Mouse (Mus musculus): Measurements from ENCODE around the gene Hmox2.
A peak's percentile ranks its signal among the peaks of the same experiment; 100 is the strongest.

Gene Hmox2

DNA sequence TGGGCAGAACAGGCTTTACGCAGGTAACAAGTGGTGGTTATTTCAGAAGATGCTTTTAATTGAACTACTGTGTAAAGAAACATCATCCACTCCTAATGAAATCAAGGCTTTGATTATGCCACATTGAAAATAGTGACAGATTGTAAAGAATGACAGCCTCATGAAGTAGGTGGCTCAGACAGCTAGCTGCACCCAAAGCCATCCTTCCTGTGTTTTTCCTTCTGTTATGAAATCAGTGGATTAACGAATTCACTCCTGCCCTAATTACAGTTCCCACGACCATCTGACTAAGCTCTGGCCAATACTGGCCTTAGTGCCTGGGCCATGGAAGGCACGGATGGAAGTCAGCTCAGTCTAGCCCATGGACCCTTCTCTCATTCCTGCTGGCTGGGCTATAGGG, 52.8 kb downstream of the Hmox2 start:
- no peak for DNase-seq (ENCODE audit: low read depth in 2 of 2, low spot score in 2 of 2)

DNA sequence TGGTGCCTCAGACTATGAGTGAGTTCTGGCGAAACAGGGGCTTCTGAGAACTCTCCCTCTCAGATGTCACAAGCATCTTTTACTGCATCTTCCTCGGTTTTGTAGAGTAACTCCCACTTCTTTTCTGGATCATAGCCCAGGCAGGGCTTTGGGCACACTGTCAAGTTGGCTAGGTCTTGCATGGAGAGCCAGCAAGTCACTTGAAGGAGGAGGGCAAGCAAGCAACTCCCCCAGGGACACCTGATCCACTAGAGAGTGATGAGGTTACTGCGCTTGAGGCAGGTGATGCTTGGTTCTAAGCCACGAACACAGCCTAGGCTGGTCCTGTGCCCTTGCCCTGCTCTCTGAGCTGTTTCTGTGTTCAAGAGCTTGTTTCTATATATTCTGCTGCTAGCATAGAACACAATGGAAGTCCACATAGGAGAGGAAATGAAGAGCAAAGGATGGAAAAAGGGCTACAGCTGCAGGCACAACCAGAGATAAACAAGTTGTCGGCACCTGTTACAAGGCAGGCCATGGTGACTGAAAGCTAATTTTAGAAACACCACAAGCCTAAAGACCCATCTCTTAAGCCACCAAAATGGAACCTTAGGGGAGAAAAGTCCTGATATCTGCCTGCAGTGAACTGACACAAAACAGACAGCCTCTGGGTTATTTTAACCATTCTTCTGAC, 55.5 kb downstream of the Hmox2 start:
- DNase-seq (ENCODE audit: low read depth in 2 of 2, low spot score in 2 of 2): no peak

DNA sequence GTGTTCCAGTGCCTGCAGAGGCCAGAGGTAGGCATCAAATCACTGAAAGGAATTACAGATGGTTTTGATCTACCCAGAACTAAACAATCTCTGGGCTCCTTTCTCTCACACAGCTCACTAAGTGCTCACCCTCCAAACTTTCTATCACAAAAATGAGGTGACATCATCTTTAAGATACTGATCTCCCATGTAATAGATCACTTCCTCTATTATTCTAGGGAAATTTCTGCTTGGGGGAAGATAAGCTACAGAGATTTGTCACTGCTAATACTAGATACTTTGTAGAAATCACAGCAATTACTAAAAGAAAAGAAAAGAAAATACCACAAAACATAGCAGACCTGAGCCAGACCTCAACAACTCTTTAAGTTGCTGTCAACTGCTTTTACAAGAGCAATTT, 56.4 kb downstream of the Hmox2 start:
- no peak for DNase-seq (ENCODE audit: low read depth in 2 of 2, low spot score in 2 of 2)

DNA sequence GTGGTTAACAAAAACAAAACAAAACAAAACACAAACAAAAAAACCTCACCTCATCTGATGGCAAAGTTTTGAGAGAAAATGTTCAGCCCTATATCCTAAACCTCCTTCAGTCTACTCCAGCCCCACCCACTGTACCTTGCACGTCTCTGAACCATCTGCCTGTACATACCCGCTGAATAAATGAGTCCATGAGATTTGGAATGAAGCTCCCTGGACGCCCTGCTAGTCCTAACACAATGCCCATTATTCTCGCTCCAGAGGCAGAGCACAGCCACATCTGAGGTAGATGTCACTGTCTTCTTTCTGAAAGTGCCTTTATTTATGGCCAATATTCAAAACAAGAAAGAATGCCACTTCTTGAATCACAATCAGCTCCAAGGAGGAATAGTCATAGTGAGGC, 59.5 kb downstream of the Hmox2 start:
- DNase-seq (ENCODE audit: low read depth in 2 of 2, low spot score in 2 of 2): no peak

DNA sequence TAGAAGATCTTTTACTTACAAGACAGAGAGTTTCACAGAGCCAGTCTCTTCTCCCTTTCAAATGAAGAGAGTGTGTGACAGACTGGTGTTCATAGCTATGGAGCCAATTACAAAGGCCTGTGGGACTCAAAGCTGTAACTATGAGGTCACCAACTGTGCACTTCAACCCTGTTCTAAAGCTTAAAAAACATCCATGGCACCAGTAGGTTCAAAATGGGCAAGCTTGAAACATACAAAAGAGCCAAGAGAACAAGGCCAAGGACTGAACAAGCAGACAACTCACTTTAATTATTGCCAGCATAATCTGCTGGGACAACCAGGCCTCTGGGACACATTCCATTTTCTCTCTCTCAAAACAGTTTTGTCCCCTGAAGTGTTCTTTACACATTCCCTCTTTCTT, 62.0 kb downstream of the Hmox2 start:
- no peak for DNase-seq (ENCODE audit: low read depth in 2 of 2, low spot score in 2 of 2)

DNA sequence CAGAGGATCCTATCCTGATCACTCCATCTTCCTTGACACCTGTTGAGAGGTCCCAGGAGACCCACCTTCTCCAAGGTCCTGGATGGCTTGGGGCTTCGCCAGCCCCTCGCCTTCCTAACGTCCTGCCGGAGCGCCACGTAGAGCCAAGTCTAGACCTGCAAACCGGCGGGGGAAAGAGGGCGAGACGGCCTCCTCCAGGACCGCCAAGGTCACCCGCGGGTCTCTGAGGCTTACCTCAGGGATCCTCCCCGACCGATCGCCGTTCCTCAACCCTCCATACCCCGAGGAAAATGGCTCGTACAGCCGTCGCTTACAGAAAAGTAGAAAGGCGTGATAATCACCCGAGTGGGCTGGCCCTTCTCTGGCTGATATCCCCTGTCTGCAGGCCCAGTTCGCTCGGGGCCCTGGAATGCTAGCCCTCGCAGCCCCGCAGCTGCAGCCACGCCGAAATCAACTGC, 63.2 kb downstream of the Hmox2 start:
- DNase-seq (ENCODE audit: low read depth in 2 of 2, low spot score in 2 of 2): no peak

DNA sequence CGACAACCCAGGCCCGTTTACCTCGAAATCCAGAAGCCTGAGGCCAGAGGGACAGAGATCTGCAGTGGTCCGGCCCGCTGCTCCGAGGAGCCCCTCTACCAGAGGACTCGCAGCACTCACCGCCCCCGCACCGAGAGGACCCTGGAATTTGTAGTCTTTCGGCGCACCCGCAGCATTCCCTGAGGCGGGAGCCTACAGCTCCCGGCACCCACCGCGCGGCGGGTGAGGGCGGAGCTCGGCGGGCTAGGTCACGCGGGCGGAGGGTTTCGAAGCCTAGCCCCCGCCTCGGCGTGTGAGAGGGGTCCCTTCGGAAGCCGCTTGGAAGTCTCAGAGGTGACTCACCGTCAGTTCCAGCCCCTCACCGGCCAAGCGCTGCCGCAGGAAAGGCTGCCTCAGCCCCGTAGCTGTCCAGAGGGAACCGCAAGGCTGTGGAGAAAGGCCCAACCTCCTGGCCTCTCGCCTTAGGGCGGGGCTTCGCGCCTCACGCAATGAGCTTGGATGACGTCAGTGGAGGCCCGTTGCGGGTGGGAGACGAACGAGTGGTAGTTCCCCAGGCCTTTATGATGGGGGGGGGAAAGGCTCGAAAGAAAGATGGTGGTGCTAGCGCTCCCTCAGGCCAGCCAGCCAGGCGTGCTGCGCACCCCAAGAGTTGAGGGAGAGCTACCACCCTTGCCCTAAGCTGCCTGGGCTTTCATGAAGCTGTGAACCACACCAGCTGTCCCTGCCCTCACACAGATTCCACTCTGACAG, 63.8 kb downstream of the Hmox2 start, which contains the start of gene Cdip1:
Gene Cdip1, minus strand, starts transcription at position 483 of the 750 bp plus-strand sequence.
- peak; percentile 93 to 95 for DNase-seq (ENCODE audit: low read depth in 2 of 2, low spot score in 2 of 2)

DNA sequence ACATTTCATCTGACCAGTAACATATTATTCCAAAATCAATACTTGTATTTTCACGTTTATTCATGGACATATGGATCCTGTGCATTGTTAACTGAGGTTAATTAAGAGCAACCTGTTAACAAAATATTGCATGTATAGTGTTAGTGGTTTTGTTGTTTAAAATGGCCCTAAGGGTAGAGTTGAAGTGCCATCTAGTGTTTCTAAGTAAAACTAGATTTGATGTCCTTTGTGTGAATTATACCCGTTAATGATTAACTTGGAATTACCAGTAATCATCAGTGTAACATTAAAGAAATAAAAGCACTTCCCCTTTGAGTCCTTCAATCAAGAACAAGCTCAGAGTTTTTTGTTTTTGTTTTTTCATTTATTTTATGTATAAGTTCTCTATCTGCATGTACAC, 65.2 kb downstream of the Hmox2 start:
- DNase-seq (ENCODE audit: low read depth in 2 of 2, low spot score in 2 of 2): no peak

DNA sequence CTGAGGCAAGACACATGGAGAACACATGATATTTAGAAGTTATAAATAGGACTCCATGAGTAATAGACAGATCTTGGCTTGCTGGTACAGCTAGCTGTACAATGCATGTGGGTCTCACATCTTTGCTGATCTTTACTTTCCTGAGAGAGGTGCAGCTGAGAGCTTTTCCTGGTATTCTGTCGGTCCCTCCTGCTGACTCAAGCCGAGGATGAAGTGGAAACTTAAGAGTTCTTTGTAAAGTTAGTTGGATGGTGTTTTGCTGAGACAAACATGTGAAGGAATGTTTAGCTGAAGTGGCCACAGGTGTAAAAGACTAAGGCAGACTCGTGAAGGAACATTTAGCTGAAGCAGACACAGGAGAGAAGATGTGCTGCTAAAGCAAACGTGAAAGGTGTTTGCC, 70.5 kb downstream of the Hmox2 start:
- DNase-seq (ENCODE audit: low read depth in 2 of 2, low spot score in 2 of 2): no peak
